Mouse (Mus musculus) limb, embryonic 10.5 days (tissue): ENCODE data around the gene Ntm. TPM values are rescaled to one million over a fixed set of nuclear protein-coding genes. Genes with fewer than 3 reads are reported as not detected.

Source experiments
- DNase-seq: peaks from one replicate; pipeline ENCODE4 v3.0.0-alpha.2; 2017; ENCODE audit warnings: low spot score
- H3K27ac ChIP-seq: fragments of 300-500 bp; sonication (generic); 2 replicates; pipeline ENCODE4 v1.5.1; 2016; ENCODE audit warnings: mild to moderate bottlenecking
- H3K27me3 ChIP-seq: fragments of 300-500 bp; sonication (generic); 2 replicates; pipeline ENCODE4 v1.6.1; 2016; ENCODE audit warnings: low read depth, mild to moderate bottlenecking; ENCODE audit not compliant: poor library complexity, severe bottlenecking
- H3K36me3 ChIP-seq: fragments of 300-500 bp; sonication (generic); 2 replicates; pipeline ENCODE4 v1.6.1; 2016; ENCODE audit warnings: mild to moderate bottlenecking, moderate library complexity
- H3K4me1 ChIP-seq: fragments of 300-500 bp; sonication (generic); 2 replicates; pipeline ENCODE4 v1.6.1; 2016
- H3K4me3 ChIP-seq: fragments of 300-500 bp; sonication (generic); 2 replicates; pipeline ENCODE4 v1.5.1; 2016; ENCODE audit warnings: mild to moderate bottlenecking, moderate library complexity
- H3K9me3 ChIP-seq: fragments of 300-500 bp; sonication (generic); replicated peaks from 2 replicates; pipeline ENCODE4 v1.6.1; 2016; ENCODE audit warnings: mild to moderate bottlenecking
- WGBS: fragments of 180-500 bp; shearing (Covaris S2); methylation state at CpG from one replicate; pipeline ENCODE4 v1.1.7; 2016; 5-methylcytosine and 5-hydroxymethylcytosine counted together
- polyA plus RNA-seq: library from polyadenylated mRNA; unstranded; fragments of >200 nt; fragmentation: Nextera tagmentation; extraction: Ambion mirVana; gene quantifications from 2 replicates; pipeline ENCODE4 v1.2.1, GENCODE M21; 2016

Gene Ntm
- polyA plus RNA-seq, 1 experiment from 2014 or later: 12.7 TPM

GRCm38 (mm10) chr9:29698276-29698675 lies 264.7 kb downstream of the Ntm start:
- Histone ChIP-seq H3K36me3 (no peaks in the 10 kb centered on the region), H3K9me3 (no peaks in the 10 kb centered on the region), H3K4me1 (peaks cover 10% of the 10 kb centered on the region), H3K4me3 (no peak overlapping the region), H3K27ac (no peak overlapping the region), H3K27me3 (no peaks in the 10 kb centered on the region)
- no peak for DNase-seq
- 88% methylated on average over 4 of the region's 4 CpGs for WGBS

- WGBS: 56% methylated on average over 2 of the region's 2 CpGs
- H3K4me1 ChIP-seq: peaks cover 16% of the 10 kb centered on the region
- H3K36me3 ChIP-seq: no peaks in the 10 kb centered on the region
- H3K4me3 ChIP-seq: no peak overlapping the region
- no peak for DNase-seq
- no peaks in the 10 kb centered on the region for H3K27me3 ChIP-seq
- H3K9me3 ChIP-seq: no peaks in the 10 kb centered on the region
- no peak overlapping the region for H3K27ac ChIP-seq
Measured at GRCm38 (mm10) chr9:29694151-29694550, 268.8 kb downstream of the Ntm start.

GRCm38 (mm10) chr9:29691186-29691855 lies 271.6 kb downstream of the Ntm start:
- Histone ChIP-seq H3K4me1 (peaks cover 16% of the 10 kb centered on the region), H3K27me3 (no peaks in the 10 kb centered on the region), H3K27ac (no peak overlapping the region), H3K36me3 (no peaks in the 10 kb centered on the region), H3K9me3 (no peaks in the 10 kb centered on the region), H3K4me3 (no peak overlapping the region)
- WGBS: 86% methylated on average over 5 of the region's 5 CpGs
- DNase-seq: no peak

- Histone ChIP-seq H3K4me1 (peaks cover 15% of the 10 kb centered on the region), H3K9me3 (no peaks in the 10 kb centered on the region), H3K27ac (no peak overlapping the region), H3K4me3 (no peak overlapping the region), H3K36me3 (no peaks in the 10 kb centered on the region), H3K27me3 (no peaks in the 10 kb centered on the region)
- no peak for DNase-seq
- 88% methylated on average over 6 of the region's 6 CpGs for WGBS
Measured at GRCm38 (mm10) chr9:29682224-29682623, 280.7 kb downstream of the Ntm start.

GRCm38 (mm10) chr9:29680677-29681076 lies 282.3 kb downstream of the Ntm start:
- no peaks in the 10 kb centered on the region for H3K36me3 ChIP-seq
- no peaks in the 10 kb centered on the region for H3K9me3 ChIP-seq
- peak; percentile 40 for DNase-seq
- H3K27me3 ChIP-seq: 0 out of 2 replicates have a peak, but pooled peaks cover 4% of the 10 kb centered on the region
- H3K27ac ChIP-seq: peak overlapping the region; percentile 61
- H3K4me3 ChIP-seq: no peak overlapping the region
- peaks cover 15% of the 10 kb centered on the region for H3K4me1 ChIP-seq
- WGBS: 11% methylated on average over 5 of the region's 5 CpGs

GRCm38 (mm10) chr9:29673911-29674310 lies 289.0 kb downstream of the Ntm start:
- Histone ChIP-seq H3K9me3 (no peaks in the 10 kb centered on the region), H3K27ac (no peak overlapping the region), H3K4me3 (no peak overlapping the region), H3K4me1 (peaks cover 27% of the 10 kb centered on the region), H3K27me3 (0 out of 2 replicates have a peak, but pooled peaks cover 10% of the 10 kb centered on the region), H3K36me3 (no peaks in the 10 kb centered on the region)
- DNase-seq: no peak
- WGBS: 66% methylated on average over 8 of the region's 8 CpGs

GRCm38 (mm10) chr9:29671861-29672260 lies 291.1 kb downstream of the Ntm start:
- DNase-seq: no peak
- 81% methylated on average over 6 of the region's 6 CpGs for WGBS
- peaks cover 27% of the 10 kb centered on the region for H3K4me1 ChIP-seq
- no peak overlapping the region for H3K27ac ChIP-seq
- no peaks in the 10 kb centered on the region for H3K9me3 ChIP-seq
- no peak overlapping the region for H3K4me3 ChIP-seq
- H3K27me3 ChIP-seq: 0 out of 2 replicates have a peak, but pooled peaks cover 10% of the 10 kb centered on the region
- no peaks in the 10 kb centered on the region for H3K36me3 ChIP-seq

GRCm38 (mm10) chr9:29663286-29663685 lies 299.7 kb downstream of the Ntm start:
- no peak for DNase-seq
- Histone ChIP-seq H3K9me3 (no peaks in the 10 kb centered on the region), H3K27me3 (peaks cover 28% of the 10 kb centered on the region), H3K27ac (no peak overlapping the region), H3K4me3 (no peak overlapping the region), H3K36me3 (no peaks in the 10 kb centered on the region), H3K4me1 (peaks cover 5% of the 10 kb centered on the region; the same call in 1 of the 2 replicates)
- 80% methylated on average over 7 of the region's 7 CpGs for WGBS

GRCm38 (mm10) chr9:29661468-29662145 lies 301.3 kb downstream of the Ntm start:
- peak; percentile 72 for DNase-seq
- no peak overlapping the region for H3K27ac ChIP-seq
- WGBS: 17% methylated on average over 3 of the region's 3 CpGs

GRCm38 (mm10) chr9:29660059-29660613 lies 302.8 kb downstream of the Ntm start:
- peaks cover 28% of the 10 kb centered on the region for H3K27me3 ChIP-seq
- no peak overlapping the region for H3K4me3 ChIP-seq
- DNase-seq: no peak
- H3K4me1 ChIP-seq: peaks cover 5% of the 10 kb centered on the region; the same call in 1 of the 2 replicates
- no peaks in the 10 kb centered on the region for H3K36me3 ChIP-seq
- H3K9me3 ChIP-seq: no peaks in the 10 kb centered on the region
- 44% methylated on average over 3 of the region's 3 CpGs for WGBS
- no peak overlapping the region for H3K27ac ChIP-seq

More at GRCm38 (mm10) chr9:29661468-29662145, 301.3 kb downstream of the Ntm start:
- Histone ChIP-seq H3K4me1 (peaks cover 5% of the 10 kb centered on the region; the same call in 1 of the 2 replicates), H3K36me3 (no peaks in the 10 kb centered on the region), H3K27me3 (peaks cover 28% of the 10 kb centered on the region), H3K9me3 (no peaks in the 10 kb centered on the region), H3K4me3 (no peak overlapping the region)

GRCm38 (mm10) chr9:29657761-29658465 lies 305.0 kb downstream of the Ntm start:
- no peak for DNase-seq
- Histone ChIP-seq H3K9me3 (no peaks in the 10 kb centered on the region), H3K36me3 (no peaks in the 10 kb centered on the region), H3K4me1 (peaks cover 10% of the 10 kb centered on the region), H3K27ac (no peak overlapping the region), H3K4me3 (no peak overlapping the region), H3K27me3 (peaks cover 38% of the 10 kb centered on the region)
- WGBS: 67% methylated on average over 7 of the region's 7 CpGs

GRCm38 (mm10) chr9:29654885-29655284 lies 308.1 kb downstream of the Ntm start:
- Histone ChIP-seq H3K36me3 (no peaks in the 10 kb centered on the region), H3K27ac (no peak overlapping the region), H3K4me3 (no peak overlapping the region), H3K9me3 (no peaks in the 10 kb centered on the region), H3K4me1 (peaks cover 29% of the 10 kb centered on the region), H3K27me3 (peaks cover 40% of the 10 kb centered on the region)
- DNase-seq: peak; percentile 69
- WGBS: 17% methylated on average over 6 of the region's 6 CpGs
